Mouse (Mus musculus): ENCODE results near the gene Homer2.

The Homer2 gene

GRCm38 (mm10) chr7:81579312-81579711, 128.0 kb downstream of the Homer2 start:
- DNase-seq, result no peak

GRCm38 (mm10) chr7:81578413-81578812, 128.9 kb downstream of the Homer2 start:
- no peak for DNase-seq

- no peak for DNase-seq
These were observed 129.5 kb downstream of the Homer2 start for GRCm38 (mm10) chr7:81577872-81578271.

GRCm38 (mm10) chr7:81575606-81576005, 131.7 kb downstream of the Homer2 start:
- no peak for DNase-seq

GRCm38 (mm10) chr7:81573821-81574220, 133.5 kb downstream of the Homer2 start:
- no peak for DNase-seq

GRCm38 (mm10) chr7:81573397-81573796, 133.9 kb downstream of the Homer2 start:
- DNase-seq, result peak; percentile 32

- DNase-seq, result no peak
These were observed 134.6 kb downstream of the Homer2 start for GRCm38 (mm10) chr7:81572610-81573268.

GRCm38 (mm10) chr7:81571941-81572441, 135.3 kb downstream of the Homer2 start:
- DNase-seq, result no peak

GRCm38 (mm10) chr7:81571108-81571940, 136.0 kb downstream of the Homer2 start, which contains the start of gene Whamm:
Whamm (plus strand) TSS chr7:81571266.
- peak; percentile 96 for DNase-seq

- DNase-seq, result no peak
These were observed 136.6 kb downstream of the Homer2 start for GRCm38 (mm10) chr7:81570752-81571107.

- no peak for DNase-seq
These were observed 137.1 kb downstream of the Homer2 start for GRCm38 (mm10) chr7:81570271-81570670.

- DNase-seq, result no peak
These were observed 137.5 kb downstream of the Homer2 start for GRCm38 (mm10) chr7:81569851-81570250.

GRCm38 (mm10) chr7:81567396-81567795, 139.9 kb downstream of the Homer2 start:
- DNase-seq, result no peak

- no peak for DNase-seq
These were observed 140.4 kb downstream of the Homer2 start, which contains the start of gene Fsd2 for GRCm38 (mm10) chr7:81566892-81567291. Fsd2 (minus strand) TSS chr7:81566944.

GRCm38 (mm10) chr7:81566332-81566731, 141.0 kb downstream of the Homer2 start:
- DNase-seq, result no peak

GRCm38 (mm10) chr7:81565381-81566055, 141.8 kb downstream of the Homer2 start:
- DNase-seq, result peak; percentile 68

- DNase-seq, result no peak
These were observed 142.6 kb downstream of the Homer2 start for GRCm38 (mm10) chr7:81564766-81565165.

GRCm38 (mm10) chr7:81563506-81564015, 143.8 kb downstream of the Homer2 start:
- no peak for DNase-seq

- no peak for DNase-seq
These were observed 146.1 kb downstream of the Homer2 start for GRCm38 (mm10) chr7:81561211-81561610.

GRCm38 (mm10) chr7:81560101-81561049, 147.0 kb downstream of the Homer2 start:
- no peak for DNase-seq

GRCm38 (mm10) chr7:81559231-81559980, 147.9 kb downstream of the Homer2 start:
- DNase-seq, result no peak
